In genomic region chr2:161341368-161341891, GRCm38 (mm10) we compare ENCODE assay signal across 8 mouse cellular contexts.
DNase-seq lines count a peak whose midpoint lies in the region; ATAC-seq lines count a peak whose summit lies in the region.

No protein-coding gene starts in this region.

- H3K27me3 ChIP-seq in liver, embryonic 13.5 days, result 0 out of 2 replicates have a peak, but pooled peaks cover 5% of the 10 kb centered on the region
- H3K27me3 ChIP-seq in neural tube, embryonic 12.5 days (replicated peaks), result 0 out of 2 replicates have a peak, but pooled peaks cover 4% of the 10 kb centered on the region

- peak overlapping the region; percentile 22 for H3K9ac ChIP-seq in liver, embryonic 13.5 days
- H3K9ac ChIP-seq in neural tube, embryonic 12.5 days, result no peak overlapping the region

- peak overlapping the region; percentile 40 for H3K4me3 ChIP-seq in liver, embryonic 13.5 days (replicated peaks)
- 0 out of 2 replicates have a peak overlapping the region, but pooled peaks have one; percentile 2 for H3K4me3 ChIP-seq in neural tube, embryonic 12.5 days

- no peaks in the 10 kb centered on the region for H3K9me3 ChIP-seq in liver, embryonic 13.5 days (replicated peaks)
- no peaks in the 10 kb centered on the region for H3K9me3 ChIP-seq in neural tube, embryonic 12.5 days

- peaks cover 22% of the 10 kb centered on the region for H3K4me1 ChIP-seq in liver, embryonic 13.5 days (replicated peaks)
- peaks cover 32% of the 10 kb centered on the region for H3K4me1 ChIP-seq in neural tube, embryonic 12.5 days

- DNase-seq in cerebellum, adult 11-12 months, result peak; percentile 3
- no peak for DNase-seq in cerebellum, adult 9-10 months
- peak; percentile 49 for DNase-seq in embryo, embryonic 11.5 days (ENCODE audit: low read depth, low spot score)
- peak; percentile 12 for DNase-seq in heart, adult 8-10 months (ENCODE audit: low spot score)
- peak; percentile 19 for DNase-seq in kidney, adult 18-20 months
- DNase-seq in liver, embryonic 13.5 days, result peak; percentile 48

- H3K27ac ChIP-seq in liver, embryonic 13.5 days, result peak overlapping the region; percentile 53
- no peak overlapping the region for H3K27ac ChIP-seq in neural tube, embryonic 12.5 days

- H3K36me3 ChIP-seq in liver, embryonic 13.5 days, result no peaks in the 10 kb centered on the region
- no peaks in the 10 kb centered on the region for H3K36me3 ChIP-seq in neural tube, embryonic 12.5 days

- H3K4me2 ChIP-seq in liver, embryonic 13.5 days, result peak overlapping the region; percentile 57
- peak overlapping the region; percentile 47 for H3K4me2 ChIP-seq in neural tube, embryonic 12.5 days (replicated peaks)

- 7% methylated on average over 11 of the region's 11 CpGs for WGBS in liver, embryonic 13.5 days (ENCODE audit: insufficient replicate concordance)
- WGBS in neural tube, embryonic 12.5 days, result under 1% methylated on average over 11 of the region's 11 CpGs

- peak; percentile 91 for ATAC-seq in liver, embryonic 13.5 days (ENCODE audit: low read depth)
- peak; percentile 37 for ATAC-seq in neural tube, embryonic 12.5 days (ENCODE audit: low FRiP score, low read depth)
- ATAC-seq in inflammation-experienced regulatory T-cells, adult 6 months, result no peak
